ENCODE assay signal across 9 mouse cellular contexts in the genomic region with DNA sequence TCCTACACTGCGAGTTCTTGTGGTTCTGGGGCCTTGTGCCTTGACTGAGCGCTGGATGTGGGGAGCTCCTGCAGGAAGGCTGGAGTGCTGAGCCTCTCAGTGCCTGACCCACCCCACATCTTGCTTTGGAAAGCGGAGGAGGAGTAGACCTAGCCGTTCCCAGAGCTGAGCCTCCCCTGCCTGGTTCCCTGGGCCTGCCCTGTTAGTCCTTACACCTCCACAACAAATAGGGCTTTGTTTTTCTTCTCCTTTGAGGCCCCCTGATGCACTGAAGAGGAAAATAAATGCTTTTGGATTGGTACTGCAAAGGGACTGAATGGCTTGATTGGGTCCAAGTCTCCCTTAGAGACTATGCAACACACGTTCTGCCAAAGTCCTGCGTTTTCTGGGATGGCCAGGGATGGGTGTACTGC. TPM values are rescaled to one million over a fixed set of nuclear protein-coding genes. Genes with fewer than 3 reads are reported as not detected.
A peak's percentile ranks its signal among the peaks of the same experiment; 100 is the strongest.
DNase-seq lines count a peak whose midpoint lies in the region; ATAC-seq lines count a peak whose summit lies in the region.
"Had no signal": no experiment of that assay in that cellular context is flagged by ENCODE, and none has a peak within 500 bp of the region (broad histone marks: within the 10 kb centered on the region; RNA-seq: fewer than 3 reads in every experiment).

No protein-coding gene starts in this region.

- WGBS in neural tube, embryonic 11.5 days: 23% methylated on average over 6 of the region's 6 CpGs
- 12% methylated on average over 6 of the region's 6 CpGs for WGBS in forebrain, embryonic 13.5 days
- 25% methylated on average over 6 of the region's 6 CpGs for WGBS in neural tube, embryonic 15.5 days

- H3K9ac ChIP-seq in neural tube, embryonic 11.5 days (ENCODE audit: low read length): no peak overlapping the region
- H3K9ac ChIP-seq in forebrain, embryonic 13.5 days: no peak overlapping the region
- H3K9ac ChIP-seq in neural tube, embryonic 15.5 days (replicated peaks): no peak overlapping the region

- no peak overlapping the region for H3K4me2 ChIP-seq in neural tube, embryonic 11.5 days (ENCODE audit: low read depth)
- H3K4me2 ChIP-seq in forebrain, embryonic 13.5 days: peak overlapping the region; percentile 2; the same call in 1 of the 2 replicates
- H3K4me2 ChIP-seq in neural tube, embryonic 15.5 days: no peak overlapping the region

- H3K36me3 ChIP-seq in neural tube, embryonic 11.5 days (ENCODE audit: control insufficient read depth, insufficient read depth, low read length): no peaks in the 10 kb centered on the region
- H3K36me3 ChIP-seq in forebrain, embryonic 13.5 days (ENCODE audit: poor library complexity, severe bottlenecking): no peaks in the 10 kb centered on the region
- no peaks in the 10 kb centered on the region for H3K36me3 ChIP-seq in neural tube, embryonic 15.5 days

- peaks cover 7% of the 10 kb centered on the region; the same call in 1 of the 2 replicates for H3K4me1 ChIP-seq in neural tube, embryonic 11.5 days (ENCODE audit: control insufficient read depth, insufficient read depth, low read length)
- H3K4me1 ChIP-seq in forebrain, embryonic 13.5 days: peaks cover 24% of the 10 kb centered on the region
- H3K4me1 ChIP-seq in neural tube, embryonic 15.5 days: peaks cover 20% of the 10 kb centered on the region

- H3K9me3 ChIP-seq in neural tube, embryonic 11.5 days (ENCODE audit: control insufficient read depth, low read length): no peaks in the 10 kb centered on the region
- H3K9me3 ChIP-seq in forebrain, embryonic 13.5 days (replicated peaks): no peaks in the 10 kb centered on the region
- no peaks in the 10 kb centered on the region for H3K9me3 ChIP-seq in neural tube, embryonic 15.5 days (replicated peaks)

- no peaks in the 10 kb centered on the region for H3K27me3 ChIP-seq in neural tube, embryonic 11.5 days (ENCODE audit: control insufficient read depth, insufficient read depth, low read length)
- no peaks in the 10 kb centered on the region for H3K27me3 ChIP-seq in forebrain, embryonic 13.5 days
- no peaks in the 10 kb centered on the region for H3K27me3 ChIP-seq in neural tube, embryonic 15.5 days (replicated peaks)

- no peak overlapping the region for H3K4me3 ChIP-seq in neural tube, embryonic 11.5 days (ENCODE audit: low read depth, low read length)
- no peak overlapping the region for H3K4me3 ChIP-seq in forebrain, embryonic 13.5 days
- H3K4me3 ChIP-seq in neural tube, embryonic 15.5 days (replicated peaks): no peak overlapping the region

- no peak for DNase-seq in neural tube, embryonic 11.5 days (ENCODE audit: low spot score)
- no peak for DNase-seq in neural tube, embryonic 10.5 days (ENCODE audit: extremely low spot score, low spot score)
- peak; percentile 31 to 66 for DNase-seq in layer of hippocampus, postnatal 14 days (ENCODE audit: low spot score in 2 of 2)
- DNase-seq in thymus, postnatal 36 days: no peak
- no peak for DNase-seq in yolk sac, embryonic 10.5 days (ENCODE audit: low spot score)
- DNase-seq: thymus, postnatal 4 days had no signal

- ATAC-seq in neural tube, embryonic 11.5 days (ENCODE audit: insufficient read depth, low FRiP score, low TSS enrichment): peak; percentile 43; the same call in 1 of the 2 replicates
- peak; percentile 87 for ATAC-seq in forebrain, embryonic 13.5 days
- ATAC-seq in neural tube, embryonic 15.5 days (ENCODE audit: low FRiP score): peak; percentile 69
- ATAC-seq in CD4-positive, CD25-positive, alpha-beta regulatory T cell, adult 4 months: no peak

- H3K27ac ChIP-seq in neural tube, embryonic 11.5 days (ENCODE audit: low read depth, low read length): no peak overlapping the region
- peak overlapping the region; percentile 62 for H3K27ac ChIP-seq in forebrain, embryonic 13.5 days
- peak overlapping the region; percentile 10 for H3K27ac ChIP-seq in neural tube, embryonic 15.5 days (replicated peaks)

RNA-seq across cellular contexts. Expression of a gene that starts 3.7 kb away (rescaled TPM):
- 1.6 and 2.6 TPM in 2 replicates for polyA plus RNA-seq in neural tube, embryonic 11.5 days (2014; fragmentation: Nextera tagmentation; extraction: Ambion mirVana)
- 2.7 and 3.9 TPM in 2 replicates for polyA plus RNA-seq in forebrain, embryonic 13.5 days (2015; fragmentation: Nextera tagmentation; extraction: Ambion mirVana)
- 1 to 10 TPM; 3.6 to 5.3 TPM for total RNA-seq in layer of hippocampus, postnatal 14 days (2021)
- 1.5 and 7.7 TPM in 2 replicates for polyA plus RNA-seq in neural tube, embryonic 15.5 days (2015; fragmentation: Nextera tagmentation; extraction: Ambion mirVana)
- 10 to 100 TPM; 74.5 to 78.4 TPM for polyA plus RNA-seq in CD4-positive, CD25-positive, alpha-beta regulatory T cell, adult 4 months (2017; shearing (Covaris generic))

RNA-seq across cellular contexts. Expression of a gene that starts 59.3 kb away (rescaled TPM):
- 94.8 and 97.7 TPM in 2 replicates for polyA plus RNA-seq in neural tube, embryonic 11.5 days (2014; fragmentation: Nextera tagmentation; extraction: Ambion mirVana)
- 126 and 129 TPM in 2 replicates for polyA plus RNA-seq in forebrain, embryonic 13.5 days (2015; fragmentation: Nextera tagmentation; extraction: Ambion mirVana)
- 10 to 100 TPM; 62.9 to 65.8 TPM for total RNA-seq in layer of hippocampus, postnatal 14 days (2021)
- polyA plus RNA-seq in neural tube, embryonic 15.5 days (2015; fragmentation: Nextera tagmentation; extraction: Ambion mirVana): 128 and 132 TPM in 2 replicates
- polyA plus RNA-seq in CD4-positive, CD25-positive, alpha-beta regulatory T cell, adult 4 months (2017; shearing (Covaris generic)): 10 to 100 TPM; 72.0 to 73.5 TPM

Comparison
In these comparisons a context has a peak if more than half of its experiments do, and no peak if none do; other contexts are left out.
1. DNase-seq: peak in layer of hippocampus, postnatal 14 days (2 of 2); none in neural tube, embryonic 11.5 days (single experiment), neural tube, embryonic 10.5 days (single experiment), thymus, postnatal 36 days (0 of 2) and yolk sac, embryonic 10.5 days (single experiment).